Mouse (Mus musculus) frontal cortex, adult 2 months (tissue): ENCODE measurements at regions not wholly inside any gene's neighbourhood (a gene's known extent, or its start where the extent isn't known, plus 50 kb on each side); places are given as distances from the start of the nearest gene placed in this dataset.

Experiments used
- DNase-seq, 2 experiments: peaks; one replicate each; pipeline ENCODE4 v3.0.0; 2022; ENCODE audit warnings: low spot score in 1 of 2; ENCODE audit errors: extremely low spot score in 1 of 2

DNA sequence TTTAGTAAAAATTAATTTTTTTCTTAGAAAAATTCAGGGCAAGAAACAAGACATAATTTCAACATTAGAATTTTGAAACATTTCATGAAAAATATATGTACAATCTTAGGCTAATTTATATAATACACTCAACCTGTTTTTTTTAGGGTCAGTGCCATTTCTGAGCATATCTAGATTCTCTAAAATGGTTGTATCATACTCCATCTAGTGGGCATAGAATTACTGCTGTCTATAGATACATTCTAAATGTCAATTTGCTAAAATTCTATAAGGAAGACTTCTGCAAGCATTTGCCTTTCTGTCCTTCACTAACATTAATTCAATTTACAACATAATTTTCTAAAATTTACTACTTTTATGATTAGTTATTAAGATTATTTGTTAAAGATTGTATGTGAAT lies 507.7 kb downstream of the Zbbx start:
- DNase-seq, result peak in 1 of 2 experiments; percentile 1

DNA sequence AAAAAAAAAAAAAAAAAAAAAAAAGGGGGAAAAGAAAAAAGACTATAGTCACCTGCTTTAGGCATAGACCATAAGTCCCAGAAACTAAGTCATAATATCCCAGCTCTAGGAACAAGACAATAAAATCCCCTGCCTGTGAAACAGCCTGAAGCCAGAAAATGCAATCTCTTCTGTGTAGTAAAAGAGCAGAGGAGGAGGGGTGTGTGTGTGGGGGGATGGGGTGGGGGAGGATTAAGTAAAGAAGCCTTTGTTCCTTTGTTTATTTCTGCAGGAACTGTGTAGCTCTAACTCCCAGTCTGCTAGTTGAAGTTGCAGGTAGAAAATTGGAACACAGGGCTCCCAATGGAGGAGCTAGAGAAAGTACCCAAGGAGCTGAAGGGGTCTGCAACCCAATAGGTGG lies 532.2 kb downstream of the Zbbx start:
- no peak for DNase-seq

DNA sequence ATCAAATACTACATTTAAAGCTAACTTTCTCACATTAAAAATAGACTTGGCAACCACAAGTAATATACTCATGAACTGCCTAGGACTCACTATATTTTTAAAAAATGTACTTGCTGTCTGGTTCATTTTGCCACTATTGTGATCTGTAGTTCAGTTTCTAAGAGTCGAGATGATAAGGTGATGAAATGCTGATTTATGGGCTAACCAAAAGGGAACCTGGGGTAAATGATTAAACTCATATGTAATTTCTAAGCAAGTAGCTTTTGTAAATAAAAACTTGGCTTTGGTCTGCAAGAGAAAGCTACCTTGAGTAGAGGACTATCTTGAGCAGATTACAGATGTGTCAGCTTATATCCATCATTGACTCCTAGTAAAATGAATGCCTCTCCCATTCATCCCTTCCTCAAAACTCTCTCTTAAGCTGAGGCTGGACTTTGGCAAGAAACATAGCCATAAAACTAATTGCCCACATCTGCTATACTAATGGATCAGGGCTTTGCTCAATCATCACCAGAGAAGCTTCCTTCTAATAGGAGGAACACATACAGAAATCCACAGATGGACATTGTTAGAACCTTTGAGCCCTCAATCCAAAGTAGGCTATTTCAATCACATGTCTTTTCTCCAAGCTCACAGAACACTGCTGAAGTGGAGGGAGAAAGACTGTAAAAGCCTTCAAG lies 563.4 kb downstream of the Zbbx start:
- no peak for DNase-seq

DNA sequence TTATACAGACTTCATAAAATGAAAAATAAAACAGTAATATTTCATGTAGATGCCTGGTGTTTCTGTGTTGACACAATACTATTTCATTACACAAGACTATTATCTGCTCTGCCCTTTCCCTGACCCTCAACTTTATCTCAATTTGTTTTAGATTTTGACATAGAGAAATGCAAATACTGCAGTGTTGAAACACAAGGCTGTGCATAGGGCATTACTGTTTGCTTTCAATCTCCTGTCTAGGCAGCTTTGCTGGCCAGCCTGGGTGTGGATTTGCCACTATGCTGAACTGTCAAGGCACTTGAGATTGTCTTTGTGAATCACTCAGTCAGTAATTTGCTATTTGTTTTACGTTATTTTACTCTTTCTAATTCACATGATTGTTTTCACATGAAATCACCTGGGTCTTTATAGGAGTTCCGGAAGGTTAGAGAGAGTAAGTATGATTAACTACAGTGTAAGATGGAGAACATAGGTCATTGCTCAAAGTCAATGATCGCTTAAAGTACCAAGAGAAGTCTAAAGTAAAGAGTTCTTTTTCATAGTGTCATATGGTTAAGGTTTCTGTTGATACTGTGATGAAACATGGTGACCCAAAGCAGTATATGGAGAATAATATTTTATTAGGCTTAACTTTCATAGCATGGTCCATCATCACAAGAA lies 576.0 kb downstream of the Zbbx start:
- no peak for DNase-seq

DNA sequence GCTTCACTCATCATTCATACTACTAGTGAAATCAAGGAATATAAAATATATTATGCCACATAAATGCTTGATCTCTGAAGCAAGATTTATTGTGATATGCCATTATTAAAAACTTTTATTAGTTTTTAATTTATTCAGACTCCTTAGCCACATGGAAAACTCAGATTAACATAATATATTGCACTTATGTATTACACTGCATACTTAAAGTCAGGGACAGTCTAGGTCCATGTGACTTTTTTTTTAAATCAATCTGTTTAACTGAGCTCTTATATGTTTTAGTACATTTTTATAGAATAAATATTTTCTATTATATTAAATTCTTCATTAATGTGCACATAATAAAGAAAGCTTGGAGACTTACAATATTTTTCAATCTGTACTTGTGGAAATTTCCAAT lies 599.7 kb downstream of the Zbbx start:
- no peak for DNase-seq

DNA sequence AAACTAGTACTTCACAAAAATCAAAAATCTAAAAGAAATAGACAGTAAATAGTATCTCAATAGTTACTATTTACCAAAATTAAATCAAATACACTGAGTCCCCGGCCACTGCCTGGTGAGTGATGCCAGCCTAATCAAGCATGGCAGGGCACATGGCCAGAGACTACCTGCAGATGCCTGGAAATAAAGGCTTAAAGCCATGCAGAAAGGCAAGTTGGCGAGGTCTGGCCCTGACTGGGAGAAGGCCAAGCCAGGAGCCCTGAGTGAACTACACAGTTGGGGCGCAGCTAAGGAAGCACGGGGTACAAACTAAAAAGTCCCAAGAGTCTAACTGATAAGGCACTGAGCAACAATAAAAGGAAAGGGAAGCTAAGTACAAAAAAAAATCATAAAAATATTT lies 630.0 kb downstream of the Zbbx start:
- DNase-seq, result no peak

DNA sequence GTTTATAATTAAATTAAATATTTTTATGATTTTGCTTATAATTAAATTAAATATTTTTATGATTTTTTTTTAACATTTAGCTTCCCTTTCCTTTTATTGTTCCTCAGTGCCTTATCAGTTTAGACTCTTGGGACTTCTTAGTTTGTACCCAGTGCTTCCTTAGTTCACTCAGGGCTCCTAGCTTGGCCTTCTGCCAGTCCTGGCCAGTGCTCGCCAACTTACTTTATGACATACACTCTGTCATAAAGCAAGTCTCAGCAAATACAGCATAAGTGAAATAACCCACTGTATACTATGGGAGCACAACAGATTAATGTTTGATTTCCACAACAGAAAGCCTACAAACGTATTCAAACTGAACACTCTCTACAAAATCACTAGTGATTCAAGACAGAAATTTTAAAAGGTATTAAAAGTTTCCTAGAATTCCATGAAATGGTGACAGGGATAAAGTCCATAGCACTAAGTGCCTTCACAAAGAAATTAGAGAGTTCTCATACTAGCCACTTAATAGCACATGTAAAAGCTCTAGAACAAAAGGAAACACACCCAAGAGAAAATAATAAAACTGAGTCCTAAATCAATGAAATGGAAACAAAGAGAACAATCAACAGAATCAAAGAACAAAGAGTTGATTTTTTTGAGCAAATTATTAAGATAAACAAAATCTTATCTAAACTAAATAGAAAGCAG lies 630.7 kb downstream of the Zbbx start:
- DNase-seq, result no peak

DNA sequence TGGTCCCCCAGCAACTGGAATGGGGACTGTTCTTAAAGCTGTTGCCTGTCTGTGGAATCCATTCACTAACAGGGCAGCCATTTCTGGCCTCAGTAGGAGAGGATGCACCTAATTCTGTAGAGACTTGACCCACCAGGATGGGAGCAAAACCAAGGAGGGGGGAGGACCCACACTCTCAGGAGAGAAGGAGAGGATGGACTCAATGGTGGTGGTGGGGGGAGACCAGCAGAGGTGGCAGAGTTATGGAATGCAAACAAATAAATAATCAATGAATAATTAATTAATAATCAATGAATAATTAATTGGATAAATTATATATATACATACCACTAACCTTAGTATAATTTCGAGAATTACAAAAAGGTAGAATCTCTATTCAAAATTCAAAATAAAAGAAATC lies 681.1 kb downstream of the Zbbx start:
- no peak for DNase-seq
